Mouse (Mus musculus): ENCODE measurements around the gene Miox.

Gene Miox

DNA sequence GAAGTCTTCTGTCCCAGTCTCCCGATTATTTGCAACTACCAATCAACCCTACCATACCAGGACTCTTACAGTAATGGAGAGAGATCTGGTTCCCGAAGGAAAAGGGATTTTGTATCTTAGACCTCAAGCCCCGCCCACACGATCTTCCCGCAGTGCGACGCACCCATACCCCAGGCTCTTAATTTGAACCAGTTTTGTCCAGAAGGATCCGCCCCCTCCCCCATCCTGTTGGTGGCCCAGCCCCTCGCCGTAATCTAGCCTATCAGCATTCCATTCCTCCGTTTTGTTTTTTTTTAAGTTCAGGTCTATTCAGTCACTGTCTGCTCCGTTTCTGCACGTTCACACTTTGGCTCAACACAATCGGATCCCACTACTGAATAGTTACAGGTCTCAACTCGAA is 22.2 kb downstream of the Miox start:
- DNase-seq (ENCODE audit: extremely low read depth, insufficient read length, low spot score), result peak; percentile 85

DNA sequence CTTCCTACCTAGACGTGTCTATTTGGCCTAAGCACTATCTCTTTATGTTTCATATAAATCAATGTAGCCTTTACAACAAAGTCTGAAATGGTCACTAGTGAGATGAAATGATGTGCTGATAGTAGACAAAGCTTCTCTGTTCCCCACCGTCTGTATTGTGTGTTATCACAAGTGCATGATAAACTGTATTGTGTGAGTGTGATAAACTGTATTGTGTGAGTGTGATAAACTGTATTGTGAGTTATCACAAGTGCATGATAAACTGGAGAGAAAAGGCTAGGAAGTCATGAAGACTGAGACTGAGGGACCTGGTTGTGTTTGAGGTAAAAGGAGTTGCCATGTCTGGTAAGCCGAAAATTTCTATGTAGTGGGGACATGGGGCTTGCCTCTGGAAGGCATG is 24.6 kb downstream of the Miox start:
- DNase-seq (ENCODE audit: extremely low read depth, insufficient read length, low spot score), result no peak

DNA sequence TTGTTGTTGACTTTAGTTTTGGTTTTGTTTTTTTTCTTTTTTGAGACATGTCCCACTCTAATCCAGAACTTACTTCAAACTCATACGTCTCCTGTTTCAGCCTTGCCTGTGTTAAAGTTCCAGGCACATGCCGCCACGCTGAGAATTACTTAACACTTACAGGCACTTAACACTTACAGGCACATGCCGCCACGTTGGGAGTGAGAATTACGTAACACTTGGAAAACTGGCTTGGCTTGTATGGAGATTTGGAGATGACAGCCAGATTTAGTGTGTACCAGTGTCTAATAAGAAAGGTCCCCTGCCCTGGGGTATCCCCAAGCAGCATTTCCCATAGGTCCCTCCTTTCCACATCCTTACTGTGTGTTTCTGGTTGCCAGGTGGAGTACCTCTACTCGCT is 28.9 kb downstream of the Miox start:
- DNase-seq (ENCODE audit: extremely low read depth, insufficient read length, low spot score), result no peak

- DNase-seq (ENCODE audit: extremely low read depth, insufficient read length, low spot score), result no peak
Measured at GRCm38 (mm10) chr15:89365141-89365551, 30.9 kb downstream of the Miox start.

- DNase-seq (ENCODE audit: extremely low read depth, insufficient read length, low spot score), result no peak
Measured at GRCm38 (mm10) chr15:89372068-89372467, 37.9 kb downstream of the Miox start.

GRCm38 (mm10) chr15:89372536-89372935 is 38.3 kb downstream of the Miox start:
- DNase-seq (ENCODE audit: extremely low read depth, insufficient read length, low spot score), result no peak

DNA sequence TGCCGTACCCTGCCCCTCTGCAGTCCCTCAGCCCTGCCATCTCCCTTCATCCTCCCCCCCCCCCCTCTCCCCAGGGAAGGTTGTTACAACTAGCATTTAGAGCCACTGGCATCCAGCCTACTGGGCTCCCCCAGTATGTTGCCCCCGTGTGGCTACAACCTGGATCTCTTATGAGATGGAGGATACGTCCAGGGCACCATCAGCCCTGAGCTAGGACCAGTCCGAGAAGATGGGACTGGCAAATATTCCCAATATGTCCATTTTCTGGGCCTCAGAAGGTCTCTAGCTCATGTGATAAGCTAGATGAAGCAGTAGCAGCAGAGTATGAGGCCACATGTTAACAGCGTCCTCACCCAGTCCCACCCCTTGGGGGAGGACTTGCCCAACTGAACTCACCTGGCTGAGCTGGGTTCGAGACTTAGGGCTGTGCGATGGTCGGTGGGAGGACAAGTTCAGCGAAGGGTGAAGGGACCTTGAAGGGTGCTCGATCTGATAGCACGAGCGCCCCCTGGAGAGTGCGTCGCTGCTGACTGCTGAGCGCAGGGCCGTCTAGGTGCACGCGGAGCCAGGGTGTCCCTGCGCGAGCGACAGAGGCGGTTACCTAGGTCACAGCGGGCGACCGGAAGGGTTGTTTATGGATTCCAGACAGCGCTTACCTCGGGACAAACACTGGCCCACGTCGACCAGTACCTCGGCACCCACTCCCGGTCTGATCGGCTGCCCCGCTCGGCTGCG is 39.0 kb downstream of the Miox start:
- DNase-seq (ENCODE audit: extremely low read depth, insufficient read length, low spot score), result peak; percentile 93

DNA sequence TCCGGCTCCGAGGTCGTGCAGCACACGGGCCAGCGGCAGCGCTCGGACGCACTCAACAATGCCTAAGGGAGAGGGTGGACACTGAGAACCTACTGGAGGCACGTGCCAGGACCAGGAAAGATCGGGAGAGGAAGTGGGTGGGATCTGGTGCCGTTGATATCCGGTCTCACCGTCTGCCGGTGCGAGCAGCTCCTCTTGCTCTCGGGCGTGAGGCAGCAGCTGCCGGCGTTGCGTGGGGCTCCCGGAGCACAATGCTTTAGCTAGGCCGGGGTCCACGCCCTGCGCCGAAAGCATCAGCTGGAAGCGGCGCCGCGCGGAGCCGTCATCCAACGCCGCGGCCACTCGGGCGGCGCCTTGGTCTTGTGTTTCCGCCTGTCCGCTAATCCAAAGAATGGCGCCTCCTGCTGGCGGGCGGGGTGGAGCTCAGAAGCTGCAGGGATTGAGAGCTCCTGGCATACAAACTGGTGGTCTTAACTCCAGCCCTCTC is 39.6 kb downstream of the Miox start, which contains the start of gene Sco2:
TSS of gene Sco2 (minus strand) at position 85 of the 487 bp plus-strand sequence.
- DNase-seq (ENCODE audit: extremely low read depth, insufficient read length, low spot score), result peak; percentile 95

GRCm38 (mm10) chr15:89374340-89374739 is 40.1 kb downstream of the Miox start:
- no peak for DNase-seq (ENCODE audit: extremely low read depth, insufficient read length, low spot score)

- no peak for DNase-seq (ENCODE audit: extremely low read depth, insufficient read length, low spot score)
Measured at GRCm38 (mm10) chr15:89374801-89375534, 40.8 kb downstream of the Miox start.

- DNase-seq (ENCODE audit: extremely low read depth, insufficient read length, low spot score), result no peak
Measured at GRCm38 (mm10) chr15:89376040-89376439, 41.8 kb downstream of the Miox start.

- no peak for DNase-seq (ENCODE audit: extremely low read depth, insufficient read length, low spot score)
Measured at GRCm38 (mm10) chr15:89376957-89377356, 42.8 kb downstream of the Miox start, which contains the start of gene Tymp. Tymp (minus strand) TSS chr15:89377039.

DNA sequence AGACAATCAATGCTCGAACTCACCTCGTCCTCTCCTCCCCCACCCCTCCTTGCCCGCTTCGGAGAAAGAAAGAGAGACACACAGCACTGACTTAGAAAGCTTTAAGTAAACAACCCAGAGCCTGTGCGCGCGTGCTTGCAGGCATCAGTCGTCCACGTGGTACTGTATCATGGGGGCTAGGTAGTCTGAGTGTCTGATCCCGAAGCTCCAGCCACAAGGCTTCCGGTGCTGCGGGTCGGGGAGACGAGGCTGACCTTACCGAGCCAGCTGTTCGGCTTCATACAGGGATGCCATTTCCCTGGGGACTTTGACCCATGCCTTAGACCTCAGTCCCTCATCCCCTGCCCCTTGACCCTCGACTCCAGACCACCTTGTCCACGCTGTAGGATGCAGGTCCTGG is 43.2 kb downstream of the Miox start:
- DNase-seq (ENCODE audit: extremely low read depth, insufficient read length, low spot score), result no peak

GRCm38 (mm10) chr15:89377938-89378828 is 44.0 kb downstream of the Miox start:
- DNase-seq (ENCODE audit: extremely low read depth, insufficient read length, low spot score), result no peak

DNA sequence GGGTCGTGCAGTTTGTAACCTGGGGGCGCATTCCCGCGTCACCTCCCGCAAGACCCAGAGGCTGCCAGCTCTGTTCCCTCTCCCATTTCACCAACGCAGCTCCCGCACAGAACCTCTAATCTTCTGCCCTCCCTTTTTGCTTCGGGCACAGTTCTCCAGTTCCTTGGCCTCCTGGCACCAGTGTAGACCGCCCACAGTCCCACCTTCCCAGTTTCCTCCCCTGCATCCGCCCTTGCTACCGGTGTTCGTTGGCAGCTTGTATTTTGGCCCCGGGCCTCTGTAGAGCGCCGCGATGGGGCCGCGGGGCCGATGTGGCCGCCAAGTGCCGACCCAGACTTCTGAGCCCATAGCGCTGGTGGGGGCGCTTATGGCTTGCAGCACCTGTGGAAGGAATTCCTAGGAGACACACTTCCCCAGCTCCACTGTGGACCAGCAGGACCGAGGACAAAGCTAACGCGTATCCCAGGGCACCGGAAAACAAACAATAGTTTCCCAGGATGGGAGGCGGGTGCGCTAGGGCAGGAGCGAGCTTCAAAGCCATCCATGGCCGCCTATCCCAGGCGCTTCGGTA is 44.7 kb downstream of the Miox start, which contains the start of gene Odf3b:
TSS of gene Odf3b (minus strand) at position 452 of the 571 bp plus-strand sequence.
- no peak for DNase-seq (ENCODE audit: extremely low read depth, insufficient read length, low spot score)

GRCm38 (mm10) chr15:89379429-89379828 is 45.2 kb downstream of the Miox start:
- no peak for DNase-seq (ENCODE audit: extremely low read depth, insufficient read length, low spot score)

DNA sequence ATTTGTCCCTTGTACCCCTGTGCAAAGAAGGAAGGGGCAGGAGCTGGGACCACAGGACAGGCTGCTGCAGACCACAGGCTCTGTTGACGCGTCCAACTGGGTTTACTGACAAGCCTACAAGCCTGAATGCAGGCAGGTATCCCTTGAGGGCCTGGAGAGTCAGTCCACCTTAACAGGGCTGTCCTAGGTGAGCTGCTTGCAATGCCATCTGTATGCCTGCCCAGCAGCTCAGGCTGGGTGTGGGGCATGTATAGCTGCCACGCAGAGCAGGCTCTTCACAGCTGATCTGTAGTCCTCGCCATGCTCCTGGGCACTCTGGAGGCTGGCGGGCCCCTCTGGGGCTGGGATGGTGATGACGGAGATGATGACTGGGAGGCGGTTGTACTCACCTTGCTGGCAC is 50.4 kb downstream of the Miox start, which contains the start of gene Klhdc7b:
TSS of gene Klhdc7b (plus strand) at position 301 of the 400 bp plus-strand sequence.
- no peak for DNase-seq (ENCODE audit: extremely low read depth, insufficient read length, low spot score)
